Comparison of ENCODE assay signal across 16 mouse cellular contexts in the genomic region with DNA sequence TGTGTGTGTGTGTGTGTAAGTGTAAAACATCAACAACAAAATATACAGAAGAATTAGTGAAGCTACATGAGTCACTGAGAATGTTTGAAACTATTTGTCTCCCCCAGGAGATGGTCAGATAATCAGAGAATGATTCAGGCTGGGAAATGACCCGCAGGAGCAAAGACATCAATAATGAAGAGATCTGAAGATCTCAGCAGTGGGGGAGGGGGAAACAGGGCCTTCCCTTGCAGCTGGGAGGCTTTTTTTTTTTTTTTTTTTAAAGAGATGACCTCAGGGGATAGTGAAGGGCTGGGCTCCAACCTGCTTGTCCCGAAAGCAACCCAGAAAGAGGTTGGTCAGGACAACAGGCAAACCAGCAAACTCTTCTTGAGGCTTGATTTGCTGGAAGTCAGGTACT. TPM values are rescaled to one million over a fixed set of nuclear protein-coding genes. Genes with fewer than 3 reads are reported as not detected.
DNase-seq lines count a peak whose midpoint lies in the region; ATAC-seq lines count a peak whose summit lies in the region.
"Had no signal": no experiment of that assay in that cellular context is flagged by ENCODE, and none has a peak within 500 bp of the region (broad histone marks: within the 10 kb centered on the region; RNA-seq: fewer than 3 reads in every experiment).

No protein-coding gene starts in this region.

- ATAC-seq in cerebellum, adult (ENCODE audit: insufficient number of reproducible peaks, low FRiP score, low TSS enrichment), result no peak
- ATAC-seq: forebrain, postnatal 0 days had no signal

- peak; percentile 5 for DNase-seq in adrenal gland, postnatal 25 days
- DNase-seq in adrenal gland, postnatal 4 days (ENCODE audit: low spot score in 2 of 2), result no peak
- DNase-seq in urinary bladder, postnatal 14 days (ENCODE audit: low spot score), result peak; percentile 23
- no peak for DNase-seq in urinary bladder, postnatal 25 days (ENCODE audit: low spot score)
- peak; percentile 52 for DNase-seq in gastrocnemius, postnatal 14 days
- DNase-seq in cerebellum, adult 18-20 months, result no peak
- DNase-seq: cerebellum, adult 9-11 months; forebrain, postnatal 0 days; kidney, adult 2 months; kidney, postnatal 25 days; layer of hippocampus, adult 9-11 months; lung, adult 18-20 months; lung, postnatal 14 days; midbrain, embryonic 14.5 days; right cerebral cortex, postnatal 4 days had no signal

- intact Hi-C loops in gastrocnemius, postnatal 14 days (cut with DNase I; ENCODE audit: low total_unique reads), result no loop called here

RNA-seq across cellular contexts. Expression of a gene that starts 38.4 kb away (rescaled TPM):
- 15.2 and 19.1 TPM in 2 replicates for total RNA-seq in adrenal gland, postnatal 25 days (2021)
- 10 to 100 TPM; 13.0 to 14.0 TPM for total RNA-seq in adrenal gland, postnatal 4 days (2021)
- 10 to 100 TPM; 10.5 to 12.0 TPM for total RNA-seq in gastrocnemius, postnatal 14 days (2021)

RNA-seq across cellular contexts. Expression of a gene that starts 54.7 kb away (rescaled TPM):
- 19.6 and 19.8 TPM in 2 replicates for total RNA-seq in adrenal gland, postnatal 25 days (2021)
- 10 to 100 TPM; 41.3 to 44.5 TPM for total RNA-seq in adrenal gland, postnatal 4 days (2021)
- 1 to 10 TPM; 8.2 to 9.4 TPM for total RNA-seq in gastrocnemius, postnatal 14 days (2021)

Comparison
In these comparisons a context has a peak if more than half of its experiments do, and no peak if none do; other contexts are left out.
1. DNase-seq: peak in adrenal gland, postnatal 25 days (single experiment), urinary bladder, postnatal 14 days (single experiment) and gastrocnemius, postnatal 14 days (single experiment); none in adrenal gland, postnatal 4 days (0 of 2), urinary bladder, postnatal 25 days (single experiment) and cerebellum, adult 18-20 months (0 of 2).